Comparison of ENCODE assay signal across 7 mouse cellular contexts in genomic region chr10:94689176-94689510, GRCm38 (mm10). TPM values are rescaled to one million over a fixed set of nuclear protein-coding genes. Genes with fewer than 3 reads are reported as not detected.
DNase-seq lines count a peak whose midpoint lies in the region; ATAC-seq and TF ChIP-seq lines count a peak whose summit lies in the region.

No protein-coding gene starts in this region.

- no peak for DNase-seq in testis, postnatal 14 days (ENCODE audit: low spot score)
- no peak for DNase-seq in testis, postnatal 10 days (ENCODE audit: low spot score)
- no peak for DNase-seq in layer of hippocampus, postnatal 25 days (ENCODE audit: extremely low spot score in 1 of 2, low spot score in 1 of 2)

- no peaks in the 10 kb centered on the region for H3K9me3 ChIP-seq in erythroblast, embryonic 14.5 days (ENCODE audit: control insufficient read depth, low read length)
- no peaks in the 10 kb centered on the region for H3K9me3 ChIP-seq in limb, embryonic 15.5 days
- no peaks in the 10 kb centered on the region for H3K9me3 ChIP-seq in stomach, embryonic 14.5 days (ENCODE audit: control insufficient read depth, low read depth, low read length)

- H3K36me3 ChIP-seq in testis, adult 2 months (ENCODE audit: control insufficient read depth, insufficient read depth, low read length), result no peaks in the 10 kb centered on the region; the same call in 1 of the 2 replicates
- H3K36me3 ChIP-seq in erythroblast, embryonic 14.5 days (ENCODE audit: control insufficient read depth), result no peaks in the 10 kb centered on the region; the same call in none of the 2 replicates
- no peaks in the 10 kb centered on the region for H3K36me3 ChIP-seq in limb, embryonic 15.5 days
- H3K36me3 ChIP-seq in stomach, embryonic 14.5 days (ENCODE audit: control insufficient read depth, insufficient read depth, low read length), result no peaks in the 10 kb centered on the region

- TF ChIP-seq CTCF in testis, adult 2 months (IDR thresholded peaks at IDR 0.05; ENCODE audit: control insufficient read depth, insufficient read depth, insufficient replicate concordance, low read depth, low read length), result no peak

- no peaks in the 10 kb centered on the region; the same call in 1 of the 2 replicates for H3K4me1 ChIP-seq in testis, adult 2 months (ENCODE audit: control insufficient read depth, insufficient read depth, low read length)
- peaks cover 40% of the 10 kb centered on the region for H3K4me1 ChIP-seq in erythroblast, embryonic 14.5 days (ENCODE audit: control insufficient read depth)
- H3K4me1 ChIP-seq in limb, embryonic 15.5 days, result peaks cover 9% of the 10 kb centered on the region; the same call in 1 of the 2 replicates
- no peaks in the 10 kb centered on the region for H3K4me1 ChIP-seq in stomach, embryonic 14.5 days (ENCODE audit: control insufficient read depth, insufficient read depth, low read length)

- peak overlapping the region; percentile 67 for H3K4me2 ChIP-seq in limb, embryonic 15.5 days
- H3K4me2 ChIP-seq in stomach, embryonic 14.5 days (replicated peaks; ENCODE audit: low read depth, low read length), result peak overlapping the region; percentile 80

- no peak for TF ChIP-seq POLR2A in testis, adult 2 months (IDR thresholded peaks at IDR 0.05; ENCODE audit: control insufficient read depth, low read depth, low read length)

- peak overlapping the region; percentile 100 for H3K27ac ChIP-seq in testis, adult 2 months (ENCODE audit: control insufficient read depth, insufficient read depth, low read depth, low read length)
- peak overlapping the region; percentile 89 for H3K27ac ChIP-seq in limb, embryonic 15.5 days
- peak overlapping the region; percentile 89 for H3K27ac ChIP-seq in stomach, embryonic 14.5 days (ENCODE audit: low read length)

- H3K4me3 ChIP-seq in testis, adult 2 months (ENCODE audit: control insufficient read depth, low read depth, low read length), result peak overlapping the region; percentile 98
- H3K4me3 ChIP-seq in erythroblast, embryonic 14.5 days (replicated peaks), result peak overlapping the region; percentile 100
- peak overlapping the region; percentile 77 for H3K4me3 ChIP-seq in limb, embryonic 15.5 days
- H3K4me3 ChIP-seq in stomach, embryonic 14.5 days (ENCODE audit: low read depth, low read length), result peak overlapping the region; percentile 82

- under 1% methylated on average over 7 of the region's 7 CpGs for WGBS in limb, embryonic 15.5 days
- WGBS in stomach, embryonic 14.5 days, result under 1% methylated on average over 7 of the region's 7 CpGs

- ATAC-seq in limb, embryonic 15.5 days (ENCODE audit: insufficient number of reproducible peaks, low FRiP score, low TSS enrichment, low read depth), result no peak
- no peak for ATAC-seq in stomach, embryonic 14.5 days (ENCODE audit: insufficient number of reproducible peaks, insufficient read depth, low FRiP score, low read depth)

- no peaks in the 10 kb centered on the region for H3K27me3 ChIP-seq in testis, adult 2 months (ENCODE audit: control insufficient read depth, insufficient read depth, low read length)
- H3K27me3 ChIP-seq in erythroblast, embryonic 14.5 days (ENCODE audit: control insufficient read depth), result no peaks in the 10 kb centered on the region
- no peaks in the 10 kb centered on the region for H3K27me3 ChIP-seq in limb, embryonic 15.5 days
- H3K27me3 ChIP-seq in stomach, embryonic 14.5 days (ENCODE audit: control insufficient read depth, insufficient read depth, low read length), result no peaks in the 10 kb centered on the region

- peak overlapping the region; percentile 82 for H3K9ac ChIP-seq in limb, embryonic 15.5 days
- peak overlapping the region; percentile 95 for H3K9ac ChIP-seq in stomach, embryonic 14.5 days (replicated peaks; ENCODE audit: low read depth, low read length)

RNA-seq across cellular contexts. Expression of gene Cep83, which starts 0.7 kb away (rescaled TPM):
- polyA plus RNA-seq in testis, adult 2 months (2012; rRNA removed), result 22.5 and 24.6 TPM in 2 replicates
- 0.63 and 1.2 TPM in 2 replicates for polyA plus RNA-seq in erythroblast, embryonic 14.5 days (2012)
- 16.8 and 17.4 TPM in 2 replicates for polyA plus RNA-seq in limb, embryonic 15.5 days (2015; fragmentation: Nextera tagmentation; extraction: Ambion mirVana)
- polyA plus RNA-seq in stomach, embryonic 14.5 days (2014; fragmentation: Nextera tagmentation; extraction: Ambion mirVana), result 20.9 and 24.4 TPM in 2 replicates
- total RNA-seq in layer of hippocampus, postnatal 25 days (2021), result 10 to 100 TPM; 32.3 to 34.6 TPM
